Mouse (Mus musculus) liver, adult 10 weeks (tissue): ENCODE results near the gene Nhlh2. TPM values are rescaled to one million over a fixed set of nuclear protein-coding genes. Genes with fewer than 3 reads are reported as not detected.

Experiments used
- polyA plus RNA-seq: library from polyadenylated mRNA; stranded (reverse); fragments of 350-450 nt; fragmentation: Illumina TruSeq; extraction: RNeasy Lipid Tissue Mini Kit (QIAGEN cat#74804); gene quantifications from one replicate; pipeline ENCODE4 v1.2.3, GENCODE M21; 2014; ENCODE audit warnings: low read depth, low replicate concordance

Nhlh2 gene
- polyA plus RNA-seq, result not detected

GRCm38 (mm10) chr3:102009926-102010381, at the start of gene Nhlh2:
Gene Nhlh2 (plus strand): TSS chr3:102010076.

Other genes with a start within 250 kb of the Nhlh2 start
- not detected for gene Mab21l3, start 161.1 kb upstream of the Nhlh2 start, polyA plus RNA-seq
- gene Slc22a15, start 85.6 kb upstream of the Nhlh2 start, polyA plus RNA-seq, result 12.7 TPM
- gene Casq2, start 76.3 kb downstream of the Nhlh2 start, polyA plus RNA-seq, result not detected
- 1.3 TPM for gene Vangl1, start 194.6 kb downstream of the Nhlh2 start, polyA plus RNA-seq